Mouse (Mus musculus) cerebellum, adult 9-10 months (tissue): ENCODE results near the gene Hif3a.

Source experiments
- DNase-seq: peaks from one replicate; pipeline ENCODE4 v3.0.0; 2022

Gene Hif3a

DNA sequence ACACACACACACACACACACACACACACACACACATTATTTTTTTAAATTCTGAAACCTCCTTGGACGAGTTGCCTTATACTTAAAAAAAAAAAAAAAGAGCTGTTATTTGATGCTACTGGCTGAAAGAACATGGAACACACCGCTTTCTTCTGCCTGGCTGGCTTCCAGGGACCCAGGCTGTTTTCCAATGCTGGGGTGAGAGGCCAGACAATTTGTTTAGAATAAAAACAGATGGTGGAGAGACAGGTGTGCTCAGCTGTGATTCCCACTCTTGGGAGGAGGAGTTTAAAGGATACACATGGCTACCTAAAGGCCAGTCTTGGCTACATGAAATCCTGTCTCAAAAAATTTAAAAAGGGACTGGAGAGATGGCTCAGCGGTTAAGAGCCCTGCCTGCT lies 73.8 kb downstream of the Hif3a start:
- DNase-seq = no peak

DNA sequence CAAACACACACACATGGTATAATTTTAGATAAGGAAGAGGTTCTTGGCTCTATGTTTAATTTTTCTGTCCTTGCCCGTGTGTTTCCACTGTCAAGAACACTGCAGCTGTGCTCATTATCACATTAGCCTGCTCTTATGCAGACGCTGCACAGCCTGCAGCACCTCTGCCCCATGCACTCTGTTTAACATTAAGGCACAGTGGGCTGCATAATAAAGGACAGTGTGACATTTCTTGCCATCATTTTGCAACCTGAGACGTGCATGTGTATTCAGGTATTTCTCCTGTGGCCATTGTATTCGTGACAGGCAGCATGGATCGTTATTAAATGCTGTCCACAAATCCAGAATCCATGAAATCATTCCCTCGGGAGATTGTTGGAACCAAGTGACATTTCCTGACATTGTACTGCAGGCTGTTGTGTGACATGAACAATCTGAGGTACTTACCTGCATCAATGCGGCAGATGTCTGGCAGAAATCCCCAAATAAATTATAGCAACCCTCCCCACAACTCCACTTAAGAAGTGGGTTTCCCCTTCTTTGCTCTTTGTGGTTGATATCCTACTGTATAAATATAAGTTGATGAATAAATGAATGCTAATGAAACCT lies 74.6 kb downstream of the Hif3a start:
- no peak for DNase-seq

DNA sequence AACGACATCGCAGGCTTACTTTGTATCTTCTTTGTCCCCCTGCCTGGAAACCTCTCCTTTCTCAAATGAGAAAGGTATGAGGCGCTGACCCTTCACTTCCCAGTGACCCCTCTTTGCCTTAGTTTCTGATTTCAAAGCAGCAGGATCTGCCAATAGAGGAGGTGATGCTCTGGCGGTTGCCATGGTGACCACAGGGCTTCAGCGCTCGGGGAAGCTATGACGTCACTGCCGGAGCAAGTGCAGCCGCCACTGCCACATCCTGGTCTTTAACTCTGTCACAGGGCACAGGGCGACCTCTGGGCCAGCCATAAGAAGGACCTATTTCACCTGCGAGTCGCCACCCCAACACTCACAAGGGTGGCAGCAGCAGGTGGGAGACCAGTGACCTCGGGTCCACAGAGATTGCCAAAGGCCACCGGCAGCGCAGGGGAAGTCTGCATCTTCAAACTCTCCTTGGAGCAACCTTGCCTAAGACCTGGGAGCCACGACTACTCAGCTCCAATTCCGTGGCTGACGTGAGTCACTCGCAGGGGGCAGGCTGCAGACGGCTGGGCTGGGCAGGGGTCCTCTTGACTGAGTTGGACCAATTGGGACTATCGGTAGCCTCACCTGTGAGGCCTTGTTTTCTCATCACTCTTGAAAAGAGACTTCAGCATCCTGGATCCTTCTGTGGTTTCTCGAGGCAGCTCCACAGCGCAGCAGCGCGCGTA lies 79.2 kb downstream of the Hif3a start, which contains the start of gene Gm42372:
Gene Gm42372, plus strand, starts transcription at position 228 of the 710 bp plus-strand sequence.
- DNase-seq = peak; percentile 89
